ENCODE assay signal across 8 mouse cellular contexts in genomic region chr14:121109116-121109504, GRCm38 (mm10).
DNase-seq lines count a peak whose midpoint lies in the region; ATAC-seq lines count a peak whose summit lies in the region.

No protein-coding gene starts in this region.

- no peak overlapping the region for H3K4me3 ChIP-seq in heart, embryonic 15.5 days
- H3K4me3 ChIP-seq in embryonic facial prominence, embryonic 11.5 days (ENCODE audit: low read depth, low read length) = no peak overlapping the region
- H3K4me3 ChIP-seq in hindbrain, embryonic 13.5 days = no peak overlapping the region
- H3K4me3 ChIP-seq in midbrain, embryonic 15.5 days = no peak overlapping the region

- no peak overlapping the region for H3K9ac ChIP-seq in heart, embryonic 15.5 days
- H3K9ac ChIP-seq in embryonic facial prominence, embryonic 11.5 days (replicated peaks; ENCODE audit: low read length) = no peak overlapping the region
- no peak overlapping the region for H3K9ac ChIP-seq in hindbrain, embryonic 13.5 days
- no peak overlapping the region for H3K9ac ChIP-seq in midbrain, embryonic 15.5 days

- peak overlapping the region; percentile 41 for H3K27ac ChIP-seq in heart, embryonic 15.5 days
- H3K27ac ChIP-seq in embryonic facial prominence, embryonic 11.5 days (replicated peaks; ENCODE audit: low read depth, low read length) = peak overlapping the region; percentile 74; the same call in 1 of the 2 replicates
- H3K27ac ChIP-seq in hindbrain, embryonic 13.5 days = peak overlapping the region; percentile 49
- H3K27ac ChIP-seq in midbrain, embryonic 15.5 days = peak overlapping the region; percentile 42; the same call in 1 of the 2 replicates

- H3K27me3 ChIP-seq in heart, embryonic 15.5 days = no peaks in the 10 kb centered on the region
- H3K27me3 ChIP-seq in embryonic facial prominence, embryonic 11.5 days (ENCODE audit: control insufficient read depth, insufficient read depth, low read length) = no peaks in the 10 kb centered on the region
- H3K27me3 ChIP-seq in hindbrain, embryonic 13.5 days = no peaks in the 10 kb centered on the region
- no peaks in the 10 kb centered on the region for H3K27me3 ChIP-seq in midbrain, embryonic 15.5 days (replicated peaks)

- 0 out of 2 replicates have a peak overlapping the region, but pooled peaks have one; percentile 11 for H3K4me2 ChIP-seq in heart, embryonic 15.5 days
- no peak overlapping the region for H3K4me2 ChIP-seq in embryonic facial prominence, embryonic 11.5 days (ENCODE audit: low read depth, low read length)
- no peak overlapping the region for H3K4me2 ChIP-seq in hindbrain, embryonic 13.5 days
- no peak overlapping the region for H3K4me2 ChIP-seq in midbrain, embryonic 15.5 days

- DNase-seq in heart, adult 18-20 months = no peak
- peak; percentile 55 for DNase-seq in embryonic facial prominence, embryonic 11.5 days (ENCODE audit: low spot score)
- DNase-seq in urinary bladder, postnatal 36 days (ENCODE audit: low spot score in 2 of 2) = no peak
- DNase-seq in spleen, postnatal 10 days (ENCODE audit: low spot score in 2 of 2) = no peak
- DNase-seq in frontal cortex, adult 2 months (ENCODE audit: extremely low spot score in 1 of 2, low spot score in 1 of 2) = no peak

- WGBS in heart, embryonic 15.5 days = 42% methylated on average over 9 of the region's 9 CpGs
- WGBS in embryonic facial prominence, embryonic 11.5 days = 13% methylated on average over 9 of the region's 9 CpGs
- WGBS in hindbrain, embryonic 13.5 days = 14% methylated on average over 9 of the region's 9 CpGs
- WGBS in midbrain, embryonic 15.5 days = 17% methylated on average over 9 of the region's 9 CpGs

- peaks cover 57% of the 10 kb centered on the region for H3K4me1 ChIP-seq in heart, embryonic 15.5 days (replicated peaks)
- peaks cover 8% of the 10 kb centered on the region for H3K4me1 ChIP-seq in embryonic facial prominence, embryonic 11.5 days (ENCODE audit: control insufficient read depth, insufficient read depth, low read length)
- H3K4me1 ChIP-seq in hindbrain, embryonic 13.5 days (replicated peaks) = peaks cover 40% of the 10 kb centered on the region
- H3K4me1 ChIP-seq in midbrain, embryonic 15.5 days = peaks cover 17% of the 10 kb centered on the region

- no peaks in the 10 kb centered on the region for H3K36me3 ChIP-seq in heart, embryonic 15.5 days
- H3K36me3 ChIP-seq in embryonic facial prominence, embryonic 11.5 days (replicated peaks; ENCODE audit: control insufficient read depth, insufficient read depth, low read depth, low read length) = no peaks in the 10 kb centered on the region; the same call in none of the 2 replicates
- H3K36me3 ChIP-seq in hindbrain, embryonic 13.5 days = peaks cover 4% of the 10 kb centered on the region; the same call in 1 of the 2 replicates
- no peaks in the 10 kb centered on the region for H3K36me3 ChIP-seq in midbrain, embryonic 15.5 days (replicated peaks)

- no peaks in the 10 kb centered on the region for H3K9me3 ChIP-seq in heart, embryonic 15.5 days (replicated peaks)
- H3K9me3 ChIP-seq in embryonic facial prominence, embryonic 11.5 days (replicated peaks; ENCODE audit: control insufficient read depth, low read length) = no peaks in the 10 kb centered on the region
- H3K9me3 ChIP-seq in hindbrain, embryonic 13.5 days = no peaks in the 10 kb centered on the region
- no peaks in the 10 kb centered on the region for H3K9me3 ChIP-seq in midbrain, embryonic 15.5 days

- ATAC-seq in heart, embryonic 15.5 days (replicated peaks; ENCODE audit: insufficient number of reproducible peaks, insufficient read depth, low FRiP score, low read depth) = no peak
- 0 out of 2 replicates have a peak, but pooled peaks have one; percentile 2 for ATAC-seq in embryonic facial prominence, embryonic 11.5 days (replicated peaks; ENCODE audit: insufficient number of reproducible peaks, low FRiP score, low TSS enrichment, low read depth)
- ATAC-seq in hindbrain, embryonic 13.5 days (ENCODE audit: low FRiP score) = no peak
- ATAC-seq in midbrain, embryonic 15.5 days (replicated peaks) = no peak
